Mouse (Mus musculus): ENCODE data around the gene Lamtor2.
A peak's percentile ranks its signal among the peaks of the same experiment; 100 is the strongest.

The Lamtor2 gene

GRCm38 (mm10) chr3:88568615-88569014 is 15.7 kb upstream of the Lamtor2 start:
- DNase-seq (ENCODE audit: low spot score) = no peak

- DNase-seq (ENCODE audit: low spot score) = no peak
Measured at GRCm38 (mm10) chr3:88567892-88568291, 15.0 kb upstream of the Lamtor2 start.

- no peak for DNase-seq (ENCODE audit: low spot score)
Measured at GRCm38 (mm10) chr3:88566536-88567061, 13.7 kb upstream of the Lamtor2 start.

DNA sequence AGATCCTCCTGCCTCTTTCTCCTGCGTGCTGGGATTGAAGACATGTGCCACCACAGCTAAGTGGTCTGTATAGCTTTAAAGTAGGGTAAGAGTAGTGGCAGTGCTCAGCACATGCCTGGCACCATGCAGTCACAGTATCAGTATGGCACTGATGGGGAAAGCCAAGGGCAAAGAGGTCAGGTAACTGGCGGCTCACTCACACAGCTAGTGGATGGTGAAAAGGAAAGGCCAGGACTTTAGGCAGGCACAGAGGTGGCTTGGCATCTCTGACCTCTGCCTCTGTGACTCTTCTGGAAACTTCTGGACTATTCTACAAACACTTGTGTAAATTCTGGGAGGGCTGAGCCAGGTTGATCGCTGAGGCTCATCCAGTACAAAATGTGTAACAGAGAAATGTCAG is 13.2 kb upstream of the Lamtor2 start:
- no peak for DNase-seq (ENCODE audit: low spot score)

DNA sequence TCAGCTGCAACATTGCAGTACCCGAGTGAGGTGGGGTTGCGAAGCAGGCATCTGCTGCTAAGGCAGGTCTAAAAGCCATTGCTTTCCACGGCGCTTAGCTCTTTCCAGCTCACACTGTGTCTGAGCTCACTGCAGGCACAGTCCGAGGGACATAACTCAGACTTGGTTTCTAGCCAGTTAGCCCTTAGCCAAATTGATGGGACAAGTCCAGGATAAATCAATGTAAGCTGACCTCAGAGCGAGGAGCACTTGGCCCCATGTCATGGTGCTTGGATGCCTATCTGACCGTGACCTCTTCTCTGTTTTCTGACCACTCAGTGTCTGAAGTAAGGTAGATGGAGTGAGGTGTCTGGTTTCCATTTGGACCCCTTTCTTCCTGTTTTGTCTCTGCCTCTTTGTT is 11.1 kb upstream of the Lamtor2 start:
- DNase-seq (ENCODE audit: low spot score) = no peak

DNA sequence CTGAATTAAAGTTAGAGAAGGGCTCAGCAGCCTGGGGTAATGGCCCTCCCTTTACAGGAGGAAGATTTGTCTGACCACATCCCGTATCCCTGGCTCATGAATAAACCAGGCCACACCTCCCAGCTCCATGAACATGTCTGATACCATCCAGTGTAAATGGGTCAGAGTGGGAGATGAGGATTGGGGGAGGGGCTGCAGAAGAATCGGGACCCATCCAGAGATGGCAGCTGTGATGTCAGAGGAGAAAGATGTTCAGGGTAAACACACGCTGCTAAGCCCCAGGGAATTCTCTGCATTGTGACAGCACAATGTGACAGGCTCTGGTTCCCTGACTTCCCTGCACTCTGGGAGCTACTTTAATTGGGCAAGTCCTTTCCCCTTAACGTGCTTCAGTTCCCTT is 10.6 kb upstream of the Lamtor2 start:
- DNase-seq (ENCODE audit: low spot score) = peak; percentile 68

DNA sequence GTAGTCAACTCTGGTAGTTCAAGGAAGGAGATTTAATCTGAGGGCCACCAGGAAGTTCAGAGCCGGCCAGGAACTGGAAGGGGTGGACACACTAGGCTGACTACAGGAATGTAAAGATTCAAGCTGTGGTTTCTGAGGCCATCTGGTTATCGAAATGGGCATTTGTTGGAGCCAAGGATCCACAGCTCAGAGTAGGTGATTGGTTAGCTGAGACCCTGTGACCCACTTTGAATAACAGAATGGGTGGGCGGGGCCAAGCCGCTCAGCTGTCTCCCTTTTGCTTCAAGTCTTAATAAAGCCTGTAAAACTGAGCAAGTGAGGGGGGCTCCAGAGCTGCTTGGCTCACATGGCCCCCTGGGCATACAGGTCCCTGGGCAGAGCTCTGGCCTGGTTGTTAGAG is 9.1 kb upstream of the Lamtor2 start:
- peak; percentile 51 for DNase-seq (ENCODE audit: low spot score)

- no peak for DNase-seq (ENCODE audit: low spot score)
Measured at GRCm38 (mm10) chr3:88559596-88559995, 6.7 kb upstream of the Lamtor2 start.

DNA sequence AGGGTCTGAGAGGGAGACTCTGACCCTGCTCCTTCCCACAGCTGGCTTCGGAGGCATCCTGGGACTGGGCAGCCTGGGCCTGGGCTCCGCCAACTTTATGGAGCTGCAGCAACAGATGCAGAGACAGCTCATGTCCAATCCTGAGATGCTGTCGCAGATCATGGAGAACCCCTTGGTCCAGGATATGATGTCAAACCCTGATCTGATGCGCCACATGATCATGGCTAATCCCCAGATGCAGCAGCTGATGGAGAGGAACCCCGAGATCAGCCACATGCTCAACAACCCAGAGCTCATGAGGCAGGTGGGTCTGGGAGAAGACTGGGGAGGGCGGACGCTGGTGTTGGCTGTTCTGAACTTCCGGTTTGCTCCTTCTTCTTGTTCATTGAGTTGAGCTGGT is 3.7 kb upstream of the Lamtor2 start:
- no peak for DNase-seq (ENCODE audit: low spot score)

- DNase-seq (ENCODE audit: low spot score) = no peak
Measured at GRCm38 (mm10) chr3:88555731-88556130, 2.9 kb upstream of the Lamtor2 start.

DNA sequence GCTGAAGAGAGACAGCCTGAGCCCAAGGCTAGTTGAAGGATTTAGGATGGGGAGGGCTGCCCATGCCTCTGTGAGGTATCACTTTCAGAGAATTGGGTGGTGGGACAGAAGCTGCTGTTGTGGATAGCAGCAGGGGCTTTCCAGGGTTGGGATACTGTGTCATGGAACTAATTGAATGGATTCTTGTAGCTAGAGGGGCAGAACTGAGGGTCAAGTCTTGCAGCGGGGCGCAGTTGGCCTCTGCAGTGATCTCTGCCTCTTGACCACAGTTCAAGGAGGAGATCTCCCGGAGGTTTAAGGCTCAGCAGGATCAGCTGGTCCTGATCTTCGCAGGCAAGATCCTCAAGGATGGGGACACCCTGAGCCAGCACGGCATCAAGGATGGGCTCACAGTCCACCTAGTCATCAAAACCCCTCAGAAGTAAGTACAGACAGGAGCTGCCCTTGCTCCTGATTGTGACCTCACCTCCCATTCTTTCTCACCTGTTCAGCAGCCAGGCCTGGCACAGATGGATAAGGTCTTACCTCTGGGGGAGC is 2.3 kb upstream of the Lamtor2 start:
- no peak for DNase-seq (ENCODE audit: low spot score)

GRCm38 (mm10) chr3:88553880-88554586 is 1.2 kb upstream of the Lamtor2 start:
- no peak for DNase-seq (ENCODE audit: low spot score)

DNA sequence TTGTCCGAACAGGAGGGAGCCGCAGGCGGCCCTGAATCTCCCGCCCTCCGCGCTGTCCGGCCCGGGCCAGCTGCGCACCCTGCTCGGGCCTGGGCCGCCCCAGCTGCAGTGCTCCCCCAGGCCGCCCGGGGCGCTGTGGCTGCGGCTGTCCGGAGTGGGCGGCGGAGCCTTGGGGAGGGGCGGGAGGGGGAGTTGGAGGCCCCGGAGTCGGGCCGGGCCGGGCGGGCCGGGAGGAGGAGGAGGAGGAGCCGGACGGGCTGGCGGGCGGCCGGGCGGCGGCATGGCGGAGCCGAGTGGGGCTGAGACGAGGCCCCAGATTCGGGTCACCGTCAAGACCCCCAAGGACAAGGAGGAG is 628 bp upstream of the Lamtor2 start, which contains the start of gene Ubqln4:
Gene Ubqln4 (plus strand): TSS at position 234 of the 355 bp plus-strand sequence.
- peak; percentile 93 for DNase-seq (ENCODE audit: low spot score)

- no peak for DNase-seq (ENCODE audit: low spot score)
Measured at GRCm38 (mm10) chr3:88552082-88552645, 710 bp downstream of the Lamtor2 start.

- DNase-seq (ENCODE audit: low spot score) = no peak
Measured at GRCm38 (mm10) chr3:88551586-88551985, 1.3 kb downstream of the Lamtor2 start.

GRCm38 (mm10) chr3:88548180-88548917 is 4.5 kb downstream of the Lamtor2 start, which contains the start of gene Rab25:
Rab25 (minus strand) TSS chr3:88548300.
- DNase-seq (ENCODE audit: low spot score) = no peak

- no peak for DNase-seq (ENCODE audit: low spot score)
Measured at GRCm38 (mm10) chr3:88546674-88547418, 6.0 kb downstream of the Lamtor2 start.

GRCm38 (mm10) chr3:88544955-88545591 is 7.8 kb downstream of the Lamtor2 start:
- no peak for DNase-seq (ENCODE audit: low spot score)

DNA sequence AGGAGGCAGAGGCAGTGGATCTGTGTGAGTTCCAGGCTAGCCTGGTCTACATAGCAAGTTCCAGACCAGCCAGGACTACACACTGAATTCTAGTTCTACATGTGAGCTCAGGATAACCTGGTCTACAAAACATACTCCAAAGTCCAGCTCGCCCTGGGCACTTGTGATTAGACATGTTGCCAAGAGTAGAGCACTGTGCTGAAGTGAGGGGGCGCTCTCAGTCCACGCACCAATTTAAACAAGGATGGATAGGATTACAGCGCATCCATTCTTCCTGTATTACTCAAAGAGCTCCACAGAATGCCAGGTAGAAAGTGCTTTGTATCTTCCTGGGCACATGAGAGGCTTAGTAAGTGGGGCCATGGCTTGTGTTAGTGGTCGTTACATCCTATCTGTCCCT is 8.4 kb downstream of the Lamtor2 start:
- DNase-seq (ENCODE audit: low spot score) = peak; percentile 59

GRCm38 (mm10) chr3:88543651-88544410 is 9.0 kb downstream of the Lamtor2 start:
- no peak for DNase-seq (ENCODE audit: low spot score)

DNA sequence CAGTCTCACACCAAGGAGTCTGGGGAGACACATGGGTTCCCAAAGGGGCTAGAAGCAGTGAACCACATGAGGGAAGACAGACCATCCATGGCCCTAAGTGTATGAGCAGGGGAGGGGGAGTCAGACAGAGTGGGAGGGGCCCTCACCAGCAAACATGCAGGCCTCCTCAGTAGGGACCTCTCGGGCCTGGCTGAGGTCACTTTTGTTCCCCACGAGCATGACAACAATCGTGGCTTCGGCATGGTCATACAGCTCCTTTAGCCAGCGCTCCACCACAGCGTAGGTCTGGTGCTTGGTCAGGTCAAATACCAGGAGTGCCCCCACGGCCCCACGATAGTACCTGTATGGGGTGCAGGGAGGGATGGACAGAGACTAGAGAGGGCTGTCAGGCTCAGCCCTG is 9.7 kb downstream of the Lamtor2 start:
- DNase-seq (ENCODE audit: low spot score) = no peak
